Mouse (Mus musculus) ES-E14 (cell line): ENCODE measurements around the gene Mgat4c.

Experiments used
- CHD2 ChIP-seq: IDR thresholded peaks from 2 replicates; pipeline ENCODE4 v1.6.1; 2014; ENCODE audit warnings: mild to moderate bottlenecking, low read depth, low read length, inconsistent platforms
- ZC3H11A ChIP-seq: IDR thresholded peaks from 2 replicates; pipeline ENCODE4 v1.6.1; 2012; ENCODE audit warnings: low read depth, mild to moderate bottlenecking, inconsistent platforms, low read length, borderline replicate concordance

DNA sequence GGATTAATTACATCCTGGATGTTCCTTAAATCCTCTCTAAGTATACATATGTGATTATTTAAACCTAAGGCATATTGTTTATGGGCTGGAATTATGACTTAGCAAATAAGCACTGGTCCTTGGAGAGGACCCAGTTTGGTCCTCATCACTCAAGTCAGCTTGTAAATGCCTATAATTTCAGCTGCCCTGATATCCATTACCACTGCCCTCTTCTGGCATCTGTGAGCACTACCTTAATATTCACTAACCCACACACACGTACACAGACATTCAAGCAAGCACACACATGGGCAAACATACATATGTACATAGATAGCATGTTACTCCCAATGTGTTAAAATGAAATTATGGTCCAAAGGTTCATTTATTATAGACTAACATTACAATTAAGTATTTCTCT lies 474.6 kb downstream of the Mgat4c start:
- no peak for TF ChIP-seq CHD2
- TF ChIP-seq ZC3H11A, result no peak
